Mouse (Mus musculus): ENCODE measurements around the gene Nfkbia. TPM values are rescaled to one million over a fixed set of nuclear protein-coding genes. Genes with fewer than 3 reads are reported as not detected.
A peak's percentile ranks its signal among the peaks of the same experiment; 100 is the strongest.

Gene Nfkbia
- total RNA-seq, 2 experiments from 2014 or later = 17.8 to 20.8 TPM

DNA sequence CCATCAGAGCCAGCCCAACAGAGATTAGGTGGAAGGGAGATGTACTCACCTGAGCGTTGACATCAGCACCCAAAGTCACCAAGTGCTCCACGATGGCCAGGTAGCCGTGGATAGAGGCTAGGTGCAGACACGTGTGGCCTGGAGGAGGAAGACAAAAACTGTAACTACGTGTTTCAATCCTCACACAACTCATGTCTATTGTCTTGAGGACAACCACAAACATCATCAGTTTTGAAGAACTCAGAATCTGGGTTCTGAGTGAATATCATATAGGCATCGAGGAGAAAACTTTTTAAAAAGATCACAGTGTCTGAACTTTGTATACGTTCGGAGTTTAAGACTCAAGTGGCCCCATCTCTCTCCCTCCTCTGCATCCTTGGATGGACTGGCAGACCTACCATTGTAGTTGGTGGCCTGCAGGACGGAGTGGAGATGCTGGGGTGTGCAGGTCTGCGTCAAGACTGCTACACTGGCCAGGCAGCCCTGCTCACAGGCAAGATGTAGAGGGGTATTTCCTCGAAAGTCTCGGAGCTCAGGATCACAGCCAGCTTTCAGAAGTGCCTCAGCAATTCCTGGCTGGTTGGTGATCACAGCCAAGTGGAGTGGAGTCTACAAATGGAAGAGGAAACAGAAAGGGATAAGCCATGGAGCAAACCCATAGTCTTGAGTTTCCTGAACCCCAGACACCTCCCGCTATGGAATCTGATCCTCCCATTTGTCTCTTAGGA, 1.6 kb downstream of the Nfkbia start:
- peak; percentile 67 for DNase-seq

DNA sequence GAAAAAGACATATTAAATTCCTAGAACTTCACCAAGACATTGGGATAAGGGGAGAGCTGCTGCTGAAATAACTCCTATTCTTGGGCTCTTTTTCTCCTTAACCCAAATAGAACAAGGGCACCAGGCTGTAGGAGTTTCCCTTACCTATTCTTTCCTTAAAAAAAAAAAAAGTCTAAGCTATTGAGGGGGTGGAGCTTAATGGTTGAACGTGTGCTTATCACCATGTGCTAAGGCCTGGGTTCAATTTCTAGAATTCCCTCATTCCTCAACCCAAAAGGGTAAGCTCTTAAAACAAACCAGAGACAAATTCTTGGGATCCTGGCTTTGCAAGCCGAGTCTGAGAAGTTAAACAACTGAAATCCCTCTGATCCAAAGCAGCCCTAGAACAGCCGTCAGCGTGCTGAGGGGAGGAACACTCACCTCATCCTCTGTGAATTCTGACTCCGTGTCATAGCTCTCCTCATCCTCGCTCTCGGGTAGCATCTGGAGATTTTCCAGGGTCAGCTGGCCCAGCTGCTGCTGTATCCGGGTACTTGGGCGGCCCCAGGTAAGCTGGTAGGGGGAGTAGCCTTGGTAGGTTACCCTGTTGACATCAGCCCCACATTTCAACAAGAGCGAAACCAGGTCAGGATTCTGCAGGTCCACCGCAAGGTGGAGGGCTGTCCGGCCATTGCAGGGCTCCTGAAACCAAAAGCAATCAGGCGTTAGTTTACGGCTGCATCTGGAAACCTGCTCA, 2.3 kb downstream of the Nfkbia start:
- no peak for DNase-seq

DNA sequence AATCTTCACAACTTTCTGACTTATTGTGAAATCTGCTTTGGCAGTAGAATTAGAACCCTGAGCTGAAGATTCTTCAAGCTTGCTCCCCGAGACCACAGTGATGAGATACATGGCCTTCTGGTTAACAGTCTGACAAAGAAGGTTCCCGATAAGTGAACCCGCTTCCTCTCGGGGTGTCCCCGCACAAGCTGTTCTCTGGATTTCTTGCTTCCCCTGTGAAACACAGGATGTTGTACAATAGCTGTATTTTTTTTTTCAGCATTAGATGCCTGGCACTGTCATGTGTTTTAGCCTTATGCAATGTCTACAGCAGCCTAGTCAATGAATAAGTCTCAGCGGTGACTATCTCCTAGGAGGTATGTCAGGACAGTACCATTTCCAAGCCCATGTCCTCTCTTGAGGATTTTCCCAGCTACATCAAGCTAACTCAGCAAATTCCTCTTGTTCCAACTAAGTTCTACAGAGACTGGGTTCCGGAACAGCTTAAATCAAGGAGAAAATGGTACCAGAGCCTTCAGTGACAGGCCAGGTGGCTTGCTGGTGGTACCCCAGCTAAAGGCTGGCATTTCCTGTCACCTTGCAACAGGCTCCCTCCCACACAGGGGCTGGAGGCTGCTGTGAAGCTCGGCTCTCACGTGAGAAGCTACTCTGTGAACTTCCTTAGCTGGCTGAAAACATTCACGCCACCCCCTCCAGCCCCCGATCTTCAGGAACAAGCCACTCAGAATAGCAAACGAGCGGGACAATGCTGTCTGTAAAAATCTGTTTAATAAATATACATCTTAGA, 3.6 kb downstream of the Nfkbia start:
- no peak for DNase-seq

DNA sequence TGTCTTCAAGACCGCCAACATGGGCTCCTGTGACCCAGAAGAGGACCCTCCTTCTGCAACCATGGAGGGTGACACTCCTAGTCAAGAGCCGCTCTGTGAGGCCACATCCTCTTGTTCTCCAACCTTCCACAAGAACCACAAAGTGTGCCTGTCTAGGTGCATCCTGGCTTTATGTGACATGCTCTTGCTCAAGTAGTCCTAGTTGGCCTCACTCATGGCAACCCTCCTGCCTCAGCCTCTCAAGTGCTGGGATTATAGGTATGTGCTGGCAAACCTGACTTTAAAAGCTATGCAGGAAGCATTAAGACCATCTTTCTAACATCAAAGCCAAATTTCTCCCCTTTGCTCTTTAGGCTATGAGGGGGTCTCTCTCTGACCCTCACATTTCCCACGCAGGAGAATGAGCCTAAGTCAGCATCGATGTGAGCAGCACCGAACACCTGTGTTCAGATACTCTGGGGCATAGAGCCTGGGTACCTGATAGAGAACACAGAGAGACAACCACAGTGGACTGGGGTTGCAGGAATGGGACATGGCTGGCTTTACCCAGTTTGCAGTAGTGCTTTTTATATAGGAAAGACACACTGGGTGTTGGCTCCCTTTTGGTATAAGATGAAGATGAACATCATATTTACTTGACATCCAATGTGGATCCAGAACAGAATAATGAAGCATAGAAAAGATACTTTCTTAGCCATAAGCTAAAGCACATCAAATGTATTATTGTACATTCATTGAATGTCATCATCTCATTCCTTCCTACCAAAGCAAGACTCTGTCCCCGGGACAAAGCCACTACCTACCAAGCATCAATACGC, 4.4 kb downstream of the Nfkbia start:
- DNase-seq = no peak

DNA sequence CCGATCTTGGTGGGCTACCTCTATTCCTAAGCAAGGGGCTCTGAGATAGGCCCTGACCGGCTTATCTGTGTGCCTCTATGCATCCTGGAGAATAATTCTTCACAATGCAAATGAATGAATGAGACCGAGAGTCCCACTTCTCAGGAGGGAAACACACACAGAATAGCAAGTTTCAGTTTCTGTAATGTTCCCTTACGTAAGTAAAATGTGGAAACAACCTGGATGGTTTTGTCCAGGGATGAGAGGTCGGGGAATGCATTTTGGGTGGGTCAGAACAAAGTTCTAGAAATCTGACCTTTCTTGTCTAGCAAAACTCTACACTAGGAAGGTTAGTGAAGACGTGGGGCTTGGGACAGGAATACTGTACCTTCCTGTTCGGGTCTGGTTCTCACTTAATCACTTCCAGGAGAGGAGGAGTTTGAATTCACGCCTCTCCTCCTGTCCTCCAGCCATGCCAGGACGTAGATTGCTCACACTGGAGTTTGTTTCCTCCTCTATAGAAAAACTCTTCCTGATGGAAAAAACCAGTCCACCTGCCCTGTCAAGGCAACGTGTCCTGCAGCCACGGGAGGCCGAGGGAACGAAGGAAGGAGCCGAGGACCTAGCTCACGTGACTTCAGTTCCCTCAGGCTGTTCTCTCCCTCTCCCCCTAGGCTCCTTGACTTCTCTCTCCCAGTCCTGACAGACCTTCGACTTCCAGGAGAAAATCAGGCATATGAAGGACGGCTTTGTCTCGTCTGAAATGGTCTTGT, 5.3 kb downstream of the Nfkbia start:
- no peak for DNase-seq

DNA sequence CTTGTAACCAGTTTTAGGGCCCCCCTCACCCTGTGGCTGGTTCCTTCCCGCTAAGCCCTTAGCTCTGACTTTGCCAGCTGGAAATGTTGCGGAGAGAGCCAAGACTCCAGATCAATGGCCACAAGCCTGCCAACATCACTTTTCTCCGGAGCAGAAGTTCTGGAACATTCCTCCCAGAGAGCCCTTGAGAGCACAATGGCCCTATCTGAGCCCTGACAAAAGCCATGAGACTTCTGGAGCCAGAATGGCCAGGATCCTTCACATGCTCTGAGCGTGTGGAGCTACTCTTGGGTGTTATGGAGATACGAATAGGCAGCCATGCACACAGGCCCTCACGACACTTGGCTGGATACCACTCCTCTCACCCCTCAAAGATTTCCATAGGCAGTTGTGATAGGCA, 7.6 kb downstream of the Nfkbia start:
- DNase-seq = no peak

DNA sequence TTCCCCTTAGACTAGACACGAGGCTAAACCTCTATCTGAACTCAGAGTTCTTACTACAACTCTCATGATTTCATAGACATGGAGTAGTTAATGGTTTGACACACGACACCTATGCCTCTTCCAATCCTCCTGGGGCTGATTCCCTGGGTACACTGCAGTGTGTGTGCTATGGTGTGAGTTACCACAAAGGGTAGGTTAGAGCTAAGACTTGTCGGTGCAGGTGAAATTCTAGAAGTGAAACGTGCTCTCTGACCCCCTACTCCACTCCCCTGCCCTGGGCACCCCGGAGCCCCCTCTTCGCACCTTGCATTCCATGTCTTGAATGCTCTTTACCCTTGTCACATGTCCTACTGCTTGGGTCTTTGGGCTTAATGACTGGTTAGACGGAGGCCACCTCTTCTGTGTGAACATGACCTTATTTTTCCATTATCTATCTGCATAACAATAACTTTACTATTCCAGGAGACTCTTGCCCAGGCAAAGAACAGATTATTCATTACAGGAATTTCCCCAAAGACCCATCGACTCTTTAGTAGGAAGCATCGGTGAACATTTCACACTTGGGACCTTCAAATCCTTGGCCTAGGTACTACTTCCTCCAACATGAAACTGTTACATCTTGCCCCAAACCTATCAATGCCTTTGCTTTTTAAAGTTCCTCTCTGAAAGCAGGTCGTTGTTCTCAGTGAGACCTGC, 8.2 kb downstream of the Nfkbia start:
- no peak for DNase-seq

DNA sequence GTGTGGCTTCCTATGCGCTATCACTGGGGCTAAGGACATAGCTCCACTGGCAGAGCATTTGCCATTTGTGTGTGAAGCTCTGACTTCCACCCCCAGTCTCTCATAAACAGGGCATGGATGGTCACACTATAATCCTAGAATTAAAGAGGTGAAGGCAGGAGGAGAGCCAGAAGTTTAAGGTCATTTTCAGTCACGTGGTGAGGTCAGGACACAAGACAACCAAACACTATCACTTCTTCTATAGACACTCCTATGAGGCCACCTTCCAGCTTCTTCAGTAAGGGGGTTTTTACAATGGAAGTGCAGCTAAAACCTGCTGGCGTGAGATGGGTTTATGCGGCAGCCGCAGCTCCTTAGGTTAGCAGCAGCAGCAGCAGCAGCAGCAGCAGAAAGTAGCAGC, 8.9 kb downstream of the Nfkbia start:
- no peak for DNase-seq

DNA sequence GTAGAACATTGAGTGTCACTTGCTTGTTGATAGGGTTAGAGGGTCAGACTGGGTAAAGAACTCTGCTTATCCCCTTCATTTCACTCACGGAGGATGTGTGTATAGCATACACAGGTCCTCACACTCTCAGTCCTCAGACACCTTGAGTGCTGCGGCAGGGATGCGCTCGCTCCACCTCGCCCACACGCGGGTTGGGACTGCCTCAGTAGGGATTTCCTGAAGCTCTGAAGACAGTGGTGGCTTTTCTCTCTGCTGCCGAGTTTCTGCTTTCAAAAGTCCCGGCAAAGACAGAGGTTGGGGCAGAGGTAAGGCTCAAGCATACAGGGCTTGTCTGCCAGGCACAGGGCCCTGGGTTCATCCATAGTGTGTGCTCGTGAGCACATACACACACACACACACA, 9.7 kb downstream of the Nfkbia start:
- DNase-seq = no peak

DNA sequence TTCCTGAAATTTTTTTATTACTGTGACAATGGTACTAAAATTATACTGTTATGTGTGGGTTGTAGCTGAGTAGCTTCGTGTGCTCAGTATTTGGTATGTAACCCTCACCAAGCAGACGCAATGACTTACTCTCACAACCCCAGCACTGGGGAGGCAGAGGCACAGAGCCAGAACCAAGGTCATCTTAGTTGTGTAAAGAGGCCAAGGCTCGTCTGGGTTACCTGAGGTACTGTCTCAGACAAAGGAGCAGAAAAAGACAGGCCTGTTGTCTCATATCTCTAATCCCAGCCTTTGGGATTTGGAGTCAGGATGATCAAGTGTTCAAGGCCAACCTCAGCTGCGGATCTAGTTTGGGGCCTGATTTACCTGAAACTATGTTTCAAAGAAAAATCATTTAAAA, 10.7 kb downstream of the Nfkbia start:
- DNase-seq = no peak

DNA sequence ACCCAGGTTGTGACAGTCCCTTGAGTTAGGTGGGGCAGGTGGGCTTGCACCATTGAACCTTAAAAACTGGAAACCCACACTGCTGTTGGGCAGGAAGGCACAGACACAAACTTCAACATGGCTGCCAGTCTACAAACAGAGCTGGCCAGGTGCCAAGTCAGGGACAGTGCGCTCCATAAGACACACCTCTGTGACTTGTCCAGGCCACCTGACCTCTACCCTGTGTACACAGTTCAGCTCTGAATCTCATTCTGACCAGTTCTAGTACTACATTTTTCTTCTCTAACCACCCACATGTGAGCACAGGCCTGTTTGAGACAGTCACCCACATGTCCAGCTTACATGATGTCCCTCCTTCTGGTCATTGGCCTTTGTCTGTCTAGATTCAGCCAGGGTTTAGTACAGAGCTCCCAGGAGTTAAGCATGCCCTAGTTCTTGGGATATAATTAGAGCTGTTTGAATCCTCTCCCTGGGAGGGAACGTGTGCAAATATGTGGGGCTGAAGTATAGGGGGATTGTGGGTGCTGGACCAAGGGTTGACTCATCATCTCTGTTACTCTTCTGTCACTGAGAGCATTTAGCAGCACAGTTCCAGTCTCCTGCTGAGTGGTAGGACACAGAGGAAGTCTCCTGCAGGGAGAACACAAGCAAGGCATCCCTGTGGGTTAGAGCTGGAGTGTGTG, 11.8 kb downstream of the Nfkbia start:
- no peak for DNase-seq

DNA sequence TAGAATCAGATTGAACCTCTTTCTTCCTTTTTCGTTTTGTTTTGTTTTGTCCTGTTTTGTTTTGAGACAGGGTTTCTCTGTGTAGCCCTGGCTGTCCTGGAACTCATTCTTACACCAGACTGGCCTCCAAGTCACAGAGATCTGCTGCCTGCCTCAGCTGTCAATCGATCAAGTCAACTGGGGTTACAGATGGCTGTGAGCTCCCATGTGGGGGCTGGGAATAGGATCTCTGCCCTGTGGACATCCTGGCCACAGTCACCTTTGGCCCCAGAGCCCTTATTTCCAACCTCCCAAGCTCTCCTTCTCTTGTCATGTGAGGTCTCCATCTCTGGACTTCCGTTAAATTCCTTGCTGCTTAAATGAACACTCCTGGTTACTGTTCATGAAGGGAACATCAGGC, 13.5 kb downstream of the Nfkbia start:
- DNase-seq = no peak

DNA sequence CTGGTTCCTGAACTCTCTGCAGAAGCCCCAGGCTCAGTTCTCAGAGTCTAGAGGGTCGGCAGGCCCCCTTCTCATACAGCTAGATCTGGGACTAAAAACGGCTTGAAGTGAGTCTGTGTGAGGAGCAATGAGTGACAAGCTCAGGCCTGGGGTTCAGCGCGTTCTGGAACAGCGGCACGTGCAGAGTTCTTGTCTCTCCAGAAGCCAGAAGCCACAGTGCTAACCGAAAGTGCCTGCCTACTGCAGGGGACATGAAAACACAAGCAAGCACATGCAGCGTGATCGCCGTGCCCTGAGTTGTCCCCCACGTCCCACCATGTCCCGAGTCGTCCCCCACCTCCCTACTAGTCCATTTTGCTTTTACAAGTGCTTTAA, 18.3 kb downstream of the Nfkbia start:
- DNase-seq = no peak

DNA sequence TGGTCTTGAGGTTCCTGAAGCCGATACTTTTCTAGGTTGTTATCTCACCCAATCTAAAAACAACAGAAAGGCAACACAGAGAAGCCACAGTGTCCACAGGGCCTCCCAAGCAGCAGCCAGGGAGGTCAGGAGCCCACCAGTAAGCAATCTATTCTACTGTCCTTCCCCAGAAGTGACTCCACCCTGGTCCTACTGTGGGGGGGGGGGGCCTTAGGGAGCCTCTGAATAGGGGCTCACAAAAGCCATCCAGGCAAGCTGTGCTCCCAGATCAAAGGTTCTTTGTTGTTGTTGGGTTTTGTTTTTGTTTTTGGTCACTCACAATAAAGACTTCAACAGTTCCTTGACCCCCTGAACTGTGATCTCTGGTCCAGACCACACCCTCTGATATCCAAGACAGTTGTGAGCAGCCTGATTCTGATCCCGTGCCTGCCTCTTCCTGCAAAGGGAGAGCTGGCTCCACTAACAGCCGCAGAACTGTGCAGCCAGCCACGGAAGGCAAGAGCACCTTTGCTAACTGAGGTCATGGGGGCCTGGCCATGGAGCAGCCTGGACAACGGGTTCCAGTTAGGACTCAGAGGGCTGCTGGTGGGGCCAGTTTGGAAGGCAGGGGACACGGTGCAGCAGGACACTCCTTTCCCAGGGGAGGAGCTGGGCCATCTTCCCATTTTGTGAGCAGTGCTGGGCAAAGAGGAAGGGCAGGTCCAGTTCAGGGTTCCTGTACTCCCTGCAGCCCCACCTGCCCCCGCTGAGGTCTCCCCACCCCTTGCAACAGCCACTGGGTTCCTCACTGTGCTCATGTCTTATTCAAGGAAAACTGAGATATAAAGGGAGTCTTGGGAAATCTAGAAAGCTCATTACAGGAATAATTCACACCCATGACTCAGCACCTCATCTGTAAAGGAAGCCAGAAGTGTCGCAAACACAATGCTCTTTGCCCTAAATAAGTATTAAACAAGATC, 18.9 kb downstream of the Nfkbia start:
- DNase-seq = peak; percentile 83

DNA sequence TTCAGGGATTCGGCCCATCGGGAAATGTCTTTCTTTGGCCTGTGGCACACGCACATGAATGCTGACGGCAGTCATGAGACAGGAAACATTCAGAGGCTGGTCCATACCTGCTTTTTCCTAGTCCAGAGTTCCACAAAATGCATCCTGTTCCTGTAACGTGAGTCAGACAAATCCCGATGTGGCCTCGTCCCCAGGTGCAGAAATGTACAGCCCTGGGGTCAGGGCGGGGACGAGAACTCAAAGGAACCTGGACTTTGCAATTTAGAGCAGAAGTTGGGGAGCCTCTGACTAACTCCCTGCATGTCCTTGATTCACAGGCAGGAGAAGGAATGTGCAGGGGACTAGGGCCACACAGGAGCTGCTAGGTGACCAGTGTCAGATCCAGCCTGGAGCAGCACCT, 21.1 kb downstream of the Nfkbia start:
- no peak for DNase-seq

DNA sequence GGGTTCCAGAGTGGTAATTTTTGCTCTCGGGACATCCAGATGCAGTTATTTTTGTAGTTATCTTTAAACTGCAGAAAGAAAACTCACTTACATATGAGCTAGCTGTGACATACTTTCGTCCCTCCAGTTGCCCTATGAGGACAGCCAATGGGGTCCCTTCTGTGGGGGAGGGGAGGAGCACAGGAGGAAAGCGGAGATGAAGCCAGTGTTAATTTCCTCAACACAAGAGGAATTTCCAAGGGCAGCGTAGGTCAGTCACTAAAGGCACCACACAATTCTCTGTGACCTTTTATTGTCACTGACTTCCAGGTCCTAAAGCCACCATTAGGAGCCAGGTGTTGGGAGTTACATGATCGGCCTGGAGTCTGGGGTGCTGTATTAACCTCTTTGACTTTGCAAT, 22.0 kb downstream of the Nfkbia start:
- no peak for DNase-seq

DNA sequence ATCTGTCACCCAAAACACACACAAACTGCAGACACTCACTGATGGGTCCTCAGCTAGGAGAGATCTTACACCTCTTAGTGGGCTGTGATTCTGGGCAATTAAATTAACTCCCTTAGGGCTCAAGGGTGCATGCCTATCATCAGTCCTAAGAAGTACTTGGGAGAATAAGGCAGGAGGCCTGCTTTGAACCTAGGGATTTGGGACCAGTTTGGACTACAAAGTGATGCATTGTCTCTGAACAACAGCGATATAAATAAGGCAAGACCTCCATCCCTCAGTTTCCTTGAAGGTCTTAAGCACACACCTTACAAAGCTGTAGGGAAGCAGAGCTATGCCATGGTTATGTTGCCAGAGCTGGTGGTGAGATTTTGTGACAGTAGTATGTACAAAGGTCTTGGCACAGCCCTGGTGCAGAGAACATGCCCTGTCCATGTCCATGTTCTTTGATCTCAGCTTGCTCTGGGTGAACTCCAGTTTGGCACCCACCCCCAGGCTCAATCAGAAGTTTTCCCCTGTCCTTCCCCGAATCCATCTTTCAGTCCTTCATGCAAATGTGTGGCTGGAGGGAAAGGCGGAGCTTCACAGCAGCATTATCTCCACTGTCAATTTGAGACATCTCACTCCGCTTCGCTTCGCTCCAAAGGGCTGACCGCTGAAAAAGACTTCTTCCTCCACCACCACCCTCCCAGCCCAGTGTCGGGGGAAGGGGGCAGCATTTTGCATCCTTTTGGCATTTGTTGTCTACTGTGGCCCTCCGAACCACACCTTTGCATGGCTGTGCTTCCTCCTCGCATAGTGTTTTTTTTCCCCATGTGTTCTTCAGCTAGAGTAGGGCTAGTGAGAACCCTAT, 24.9 kb downstream of the Nfkbia start:
- DNase-seq = no peak

DNA sequence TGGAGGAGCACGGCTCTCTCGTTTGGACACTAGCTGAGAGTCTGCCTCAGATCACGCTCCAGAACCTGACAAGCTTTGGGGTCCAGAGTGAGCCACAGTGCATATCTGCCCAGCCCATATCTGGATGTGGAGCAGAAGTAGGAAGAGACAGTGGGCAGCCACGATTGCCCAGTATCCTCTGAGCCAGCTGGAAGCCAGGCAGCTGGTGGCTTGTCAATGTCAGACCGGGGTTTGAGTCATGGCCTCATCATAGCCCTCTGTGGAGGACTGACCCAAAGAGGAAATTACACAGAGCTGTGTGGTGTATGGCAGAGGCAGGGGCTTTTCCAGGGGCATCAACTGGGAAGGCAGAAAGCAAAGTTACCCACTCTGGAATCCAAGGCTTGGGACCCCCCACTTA, 25.6 kb downstream of the Nfkbia start:
- no peak for DNase-seq
